ENCODE assay signal across 22 mouse cellular contexts in the genomic region with DNA sequence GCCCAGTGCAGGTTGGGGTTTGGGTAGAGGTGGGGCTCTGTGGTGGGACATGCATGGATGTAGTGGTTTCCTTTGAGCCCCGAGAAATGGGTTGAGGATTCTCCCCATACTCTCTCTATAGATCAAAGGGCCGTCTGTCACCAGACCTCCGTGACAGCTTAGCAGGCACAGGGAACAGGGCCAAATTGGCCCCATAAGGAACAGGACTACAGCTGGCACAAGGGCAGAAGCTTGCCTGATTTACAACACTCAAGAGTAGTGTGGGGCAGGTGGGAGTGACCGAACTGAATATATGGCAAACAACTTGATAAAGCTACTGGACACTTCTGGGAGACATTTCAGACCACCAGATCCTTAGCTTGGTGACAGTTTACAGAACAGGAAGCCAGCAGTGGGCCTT. TPM values are rescaled to one million over a fixed set of nuclear protein-coding genes. Genes with fewer than 3 reads are reported as not detected.
DNase-seq lines count a peak whose midpoint lies in the region; ATAC-seq and TF ChIP-seq lines count a peak whose summit lies in the region.
"Had no signal": no experiment of that assay in that cellular context is flagged by ENCODE, and none has a peak within 500 bp of the region (broad histone marks: within the 10 kb centered on the region; RNA-seq: fewer than 3 reads in every experiment).

No protein-coding gene starts in this region.

- intact Hi-C loops in left cerebral cortex, postnatal 10 days (cut with DNase I), result no loop called here

- peak; percentile 61 for DNase-seq in forebrain, embryonic 14.5 days (ENCODE audit: low spot score)
- no peak for DNase-seq in hindbrain, embryonic 10.5 days (ENCODE audit: low spot score)
- no peak for DNase-seq in hindbrain, embryonic 11.5 days (ENCODE audit: low spot score)
- peak; percentile 80 for DNase-seq in brain, embryonic 14.5 days (ENCODE audit: low read depth)
- no peak for DNase-seq in urinary bladder, postnatal 4 days (ENCODE audit: low spot score in 2 of 2)
- DNase-seq in left cerebral cortex, postnatal 10 days (ENCODE audit: extremely low spot score in 1 of 2, low spot score in 2 of 2), result no peak
- DNase-seq: adrenal gland, postnatal 14 days; cerebellum, adult 18-20 months; heart, adult 18-20 months; lung, embryonic 14.5 days; lung, postnatal 4 days had no signal

- no peak overlapping the region for H3K4me2 ChIP-seq in forebrain, embryonic 14.5 days (ENCODE audit: low read length)
- H3K4me2 ChIP-seq in forebrain, embryonic 12.5 days, result no peak overlapping the region
- H3K4me2 ChIP-seq in hindbrain, embryonic 11.5 days (replicated peaks; ENCODE audit: low read depth, low read length), result no peak overlapping the region
- H3K4me2 ChIP-seq in midbrain, embryonic 13.5 days (replicated peaks), result no peak overlapping the region
- H3K4me2 ChIP-seq: embryonic facial prominence, embryonic 12.5 days; intestine, embryonic 15.5 days; kidney, embryonic 15.5 days; liver, embryonic 12.5 days; lung, embryonic 14.5 days had no signal

- H3K27ac ChIP-seq in forebrain, embryonic 14.5 days (ENCODE audit: low read depth, low read length), result peak overlapping the region; percentile 65; the same call in 1 of the 2 replicates
- H3K27ac ChIP-seq in forebrain, embryonic 12.5 days, result no peak overlapping the region
- H3K27ac ChIP-seq in hindbrain, embryonic 10.5 days, result 0 out of 2 replicates have a peak overlapping the region, but pooled peaks have one; percentile 69
- no peak overlapping the region for H3K27ac ChIP-seq in hindbrain, embryonic 11.5 days (ENCODE audit: low read depth, low read length)
- H3K27ac ChIP-seq in midbrain, embryonic 13.5 days, result 0 out of 2 replicates have a peak overlapping the region, but pooled peaks have one; percentile 8
- H3K27ac ChIP-seq: embryonic facial prominence, embryonic 12.5 days; intestine, embryonic 15.5 days; kidney, embryonic 15.5 days; liver, embryonic 12.5 days had no signal

- H3K4me1 ChIP-seq in forebrain, embryonic 14.5 days (ENCODE audit: control insufficient read depth, insufficient read depth, low read length), result peaks cover 22% of the 10 kb centered on the region
- peaks cover 16% of the 10 kb centered on the region; the same call in 1 of the 2 replicates for H3K4me1 ChIP-seq in forebrain, embryonic 12.5 days
- H3K4me1 ChIP-seq in hindbrain, embryonic 10.5 days (replicated peaks), result peaks cover 50% of the 10 kb centered on the region
- H3K4me1 ChIP-seq in hindbrain, embryonic 11.5 days (replicated peaks; ENCODE audit: control insufficient read depth, insufficient read depth, low read length), result no peaks in the 10 kb centered on the region
- H3K4me1 ChIP-seq in midbrain, embryonic 13.5 days (replicated peaks), result peaks cover 23% of the 10 kb centered on the region
- H3K4me1 ChIP-seq: embryonic facial prominence, embryonic 12.5 days; intestine, embryonic 15.5 days had no signal

- no peak for ATAC-seq in forebrain, embryonic 14.5 days
- ATAC-seq in forebrain, embryonic 12.5 days (ENCODE audit: low FRiP score), result no peak
- no peak for ATAC-seq in hindbrain, embryonic 11.5 days (ENCODE audit: low FRiP score)
- ATAC-seq in midbrain, embryonic 13.5 days, result peak; percentile 35; the same call in 1 of the 2 replicates
- ATAC-seq: intestine, embryonic 15.5 days; liver, embryonic 12.5 days had no signal

- no peak for TF ChIP-seq POLR2A in brain, embryonic 14.5 days (IDR thresholded peaks at IDR 0.05; ENCODE audit: borderline replicate concordance, extremely low read depth, insufficient read depth, insufficient read length, poor library complexity, severe bottlenecking)

- no peak overlapping the region for H3K9ac ChIP-seq in forebrain, embryonic 14.5 days (ENCODE audit: low read length)
- no peak overlapping the region for H3K9ac ChIP-seq in forebrain, embryonic 12.5 days
- H3K9ac ChIP-seq in hindbrain, embryonic 11.5 days (ENCODE audit: low read depth, low read length), result no peak overlapping the region
- no peak overlapping the region for H3K9ac ChIP-seq in midbrain, embryonic 13.5 days (replicated peaks)
- H3K9ac ChIP-seq: embryonic facial prominence, embryonic 12.5 days; intestine, embryonic 15.5 days; kidney, embryonic 15.5 days; liver, embryonic 12.5 days; lung, embryonic 14.5 days had no signal

- no peaks in the 10 kb centered on the region for H3K36me3 ChIP-seq in forebrain, embryonic 14.5 days (ENCODE audit: control insufficient read depth, insufficient read depth, low read length)
- no peaks in the 10 kb centered on the region for H3K36me3 ChIP-seq in forebrain, embryonic 12.5 days (replicated peaks)
- H3K36me3 ChIP-seq in hindbrain, embryonic 10.5 days, result no peaks in the 10 kb centered on the region
- H3K36me3 ChIP-seq in hindbrain, embryonic 11.5 days (ENCODE audit: control insufficient read depth, insufficient read depth, low read length), result no peaks in the 10 kb centered on the region
- no peaks in the 10 kb centered on the region for H3K36me3 ChIP-seq in midbrain, embryonic 13.5 days
- H3K36me3 ChIP-seq: embryonic facial prominence, embryonic 12.5 days; intestine, embryonic 15.5 days; kidney, embryonic 15.5 days; liver, embryonic 12.5 days had no signal

- no peaks in the 10 kb centered on the region for H3K9me3 ChIP-seq in forebrain, embryonic 14.5 days (replicated peaks; ENCODE audit: control insufficient read depth, low read length)
- H3K9me3 ChIP-seq in forebrain, embryonic 12.5 days, result no peaks in the 10 kb centered on the region
- H3K9me3 ChIP-seq in hindbrain, embryonic 10.5 days, result no peaks in the 10 kb centered on the region
- H3K9me3 ChIP-seq in hindbrain, embryonic 11.5 days (ENCODE audit: control insufficient read depth, low read length), result no peaks in the 10 kb centered on the region
- no peaks in the 10 kb centered on the region for H3K9me3 ChIP-seq in midbrain, embryonic 13.5 days
- H3K9me3 ChIP-seq: embryonic facial prominence, embryonic 12.5 days; intestine, embryonic 15.5 days; kidney, embryonic 15.5 days; liver, embryonic 12.5 days had no signal

- no peaks in the 10 kb centered on the region for H3K27me3 ChIP-seq in forebrain, embryonic 14.5 days (replicated peaks; ENCODE audit: control insufficient read depth, insufficient read depth, low read length)
- H3K27me3 ChIP-seq in forebrain, embryonic 12.5 days, result no peaks in the 10 kb centered on the region
- no peaks in the 10 kb centered on the region for H3K27me3 ChIP-seq in hindbrain, embryonic 10.5 days (ENCODE audit: insufficient read depth, poor library complexity, severe bottlenecking)
- no peaks in the 10 kb centered on the region for H3K27me3 ChIP-seq in hindbrain, embryonic 11.5 days (ENCODE audit: control insufficient read depth, insufficient read depth, low read length)
- no peaks in the 10 kb centered on the region for H3K27me3 ChIP-seq in midbrain, embryonic 13.5 days
- H3K27me3 ChIP-seq: embryonic facial prominence, embryonic 12.5 days; intestine, embryonic 15.5 days; kidney, embryonic 15.5 days had no signal

- H3K4me3 ChIP-seq in forebrain, embryonic 14.5 days (ENCODE audit: low read depth, low read length), result no peak overlapping the region
- H3K4me3 ChIP-seq in forebrain, embryonic 12.5 days (replicated peaks), result no peak overlapping the region
- H3K4me3 ChIP-seq in hindbrain, embryonic 10.5 days, result no peak overlapping the region
- no peak overlapping the region for H3K4me3 ChIP-seq in hindbrain, embryonic 11.5 days (ENCODE audit: low read depth, low read length)
- no peak overlapping the region for H3K4me3 ChIP-seq in midbrain, embryonic 13.5 days (replicated peaks)
- H3K4me3 ChIP-seq: embryonic facial prominence, embryonic 12.5 days; intestine, embryonic 15.5 days; kidney, embryonic 15.5 days; liver, embryonic 12.5 days had no signal

- 37% methylated on average over 4 of the region's 4 CpGs for WGBS in forebrain, embryonic 14.5 days
- 61% methylated on average over 4 of the region's 4 CpGs for WGBS in forebrain, embryonic 12.5 days
- 51% methylated on average over 4 of the region's 4 CpGs for WGBS in hindbrain, embryonic 10.5 days
- 53% methylated on average over 4 of the region's 4 CpGs for WGBS in hindbrain, embryonic 11.5 days
- WGBS in midbrain, embryonic 13.5 days, result 40% methylated on average over 4 of the region's 4 CpGs

- no peak for TF ChIP-seq CTCF in brain, embryonic 14.5 days (IDR thresholded peaks at IDR 0.05; ENCODE audit: borderline replicate concordance, extremely low read depth, insufficient read depth, insufficient read length)

RNA-seq across cellular contexts. Expression of a gene that starts 26.4 kb away (rescaled TPM):
- polyA plus RNA-seq in forebrain, embryonic 14.5 days (2014; fragmentation: Nextera tagmentation; extraction: Ambion mirVana), result 52.4 and 61.5 TPM in 2 replicates
- 45.7 and 47.7 TPM in 2 replicates for polyA plus RNA-seq in forebrain, embryonic 12.5 days (2016; fragmentation: Nextera tagmentation; extraction: Ambion mirVana)
- polyA plus RNA-seq in hindbrain, embryonic 10.5 days (2016; fragmentation: Nextera tagmentation; extraction: Ambion mirVana), result 6.6 and 15.5 TPM in 2 replicates
- 17.7 and 24.4 TPM in 2 replicates for polyA plus RNA-seq in hindbrain, embryonic 11.5 days (2014; fragmentation: Nextera tagmentation; extraction: Ambion mirVana)
- polyA plus RNA-seq in brain, embryonic 14.5 days (2012; rRNA removed), result 140 and 182 TPM in 2 replicates
- 44.1 and 49.3 TPM in 2 replicates for polyA plus RNA-seq in midbrain, embryonic 13.5 days (2015; fragmentation: Nextera tagmentation; extraction: Ambion mirVana)
- 100 to 1,000 TPM; 329 to 393 TPM for total RNA-seq in left cerebral cortex, postnatal 10 days (2021)

RNA-seq across cellular contexts. Expression of a gene that starts 52.2 kb away (rescaled TPM):
- polyA plus RNA-seq in forebrain, embryonic 14.5 days (2014; fragmentation: Nextera tagmentation; extraction: Ambion mirVana), result 0.08 and 0.46 TPM in 2 replicates
- 0.10 and 0.17 TPM in 2 replicates for polyA plus RNA-seq in forebrain, embryonic 12.5 days (2016; fragmentation: Nextera tagmentation; extraction: Ambion mirVana)
- polyA plus RNA-seq in hindbrain, embryonic 10.5 days (2016; fragmentation: Nextera tagmentation; extraction: Ambion mirVana), result 0.07 and 0.47 TPM in 2 replicates
- 0.20 and 0.43 TPM in 2 replicates for polyA plus RNA-seq in hindbrain, embryonic 11.5 days (2014; fragmentation: Nextera tagmentation; extraction: Ambion mirVana)
- polyA plus RNA-seq in brain, embryonic 14.5 days (2012; rRNA removed), result 0.40 and 0.74 TPM in 2 replicates
- polyA plus RNA-seq in midbrain, embryonic 13.5 days (2015; fragmentation: Nextera tagmentation; extraction: Ambion mirVana), result 0.22 TPM in 1 of 2 replicates, not detected in the other
- 1 to 10 TPM; 1.5 to 2.4 TPM for total RNA-seq in left cerebral cortex, postnatal 10 days (2021)
- total RNA-seq: common myeloid progenitor, adult 5-6 weeks had no signal
- polyA plus RNA-seq: lung, embryonic 14.5 days had no signal

RNA-seq across cellular contexts. Expression of a gene that starts 54.1 kb away (rescaled TPM):
- not detected in 2 replicates for polyA plus RNA-seq in forebrain, embryonic 14.5 days (2014; fragmentation: Nextera tagmentation; extraction: Ambion mirVana)
- polyA plus RNA-seq in forebrain, embryonic 12.5 days (2016; fragmentation: Nextera tagmentation; extraction: Ambion mirVana), result not detected in 2 replicates
- not detected in 2 replicates for polyA plus RNA-seq in hindbrain, embryonic 10.5 days (2016; fragmentation: Nextera tagmentation; extraction: Ambion mirVana)
- not detected in 2 replicates for polyA plus RNA-seq in hindbrain, embryonic 11.5 days (2014; fragmentation: Nextera tagmentation; extraction: Ambion mirVana)
- polyA plus RNA-seq in brain, embryonic 14.5 days (2012; rRNA removed), result 0.15 and 0.30 TPM in 2 replicates
- polyA plus RNA-seq in midbrain, embryonic 13.5 days (2015; fragmentation: Nextera tagmentation; extraction: Ambion mirVana), result not detected in 2 replicates
- 1 to 10 TPM in 1 of 2 experiments, under 1 TPM in 1; 0.66 to 1.2 TPM for total RNA-seq in left cerebral cortex, postnatal 10 days (2021)
- total RNA-seq: adrenal gland, postnatal 14 days; common myeloid progenitor, adult 5-6 weeks; heart, adult 18-20 months; heart, postnatal 10 days; layer of hippocampus, postnatal 25 days had no signal
- polyA plus RNA-seq: intestine, embryonic 15.5 days; kidney, embryonic 15.5 days; liver, embryonic 12.5 days; lung, embryonic 14.5 days; spleen, adult 2 months; thymus, postnatal 0 days had no signal

Comparison
In these comparisons a context has a peak if more than half of its experiments do, and no peak if none do; other contexts are left out.
1. H3K27ac ChIP-seq: peak in forebrain, embryonic 14.5 days (single experiment), hindbrain, embryonic 10.5 days (single experiment) and midbrain, embryonic 13.5 days (single experiment); none in forebrain, embryonic 12.5 days (single experiment) and hindbrain, embryonic 11.5 days (single experiment).
2. DNase-seq: peak in forebrain, embryonic 14.5 days (single experiment) and brain, embryonic 14.5 days (single experiment); none in hindbrain, embryonic 10.5 days (single experiment), hindbrain, embryonic 11.5 days (single experiment), urinary bladder, postnatal 4 days (0 of 2) and left cerebral cortex, postnatal 10 days (0 of 2).